ENCODE assay signal across 31 mouse cellular contexts in the genomic region with DNA sequence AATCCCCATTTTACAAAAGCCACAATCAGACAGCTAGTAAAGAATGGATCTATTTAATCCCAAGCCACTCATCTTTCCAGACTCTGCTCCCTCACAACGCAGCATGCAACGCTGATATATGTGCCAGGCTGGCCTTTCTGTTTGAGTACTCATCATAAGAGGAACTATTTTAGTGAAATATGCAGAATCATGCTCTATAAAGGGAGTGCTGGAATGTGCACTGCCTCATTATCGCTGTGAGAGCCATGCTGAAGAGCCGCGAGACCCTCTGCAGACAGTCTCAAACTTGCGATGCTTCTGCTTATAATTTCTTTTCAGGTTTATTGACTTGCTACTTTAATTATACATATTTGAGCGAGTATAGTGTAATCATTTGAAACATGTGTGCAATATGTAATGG.
DNase-seq lines count a peak whose midpoint lies in the region; ATAC-seq lines count a peak whose summit lies in the region.
"Had no signal": no experiment of that assay in that cellular context is flagged by ENCODE, and none has a peak within 500 bp of the region (broad histone marks: within the 10 kb centered on the region; RNA-seq: fewer than 3 reads in every experiment).

No protein-coding gene starts in this region.

- DNase-seq in neural tube, embryonic 10.5 days (ENCODE audit: extremely low spot score, low spot score), result no peak
- no peak for DNase-seq in cerebellum, postnatal 4 days (ENCODE audit: low spot score in 2 of 2)
- no peak for DNase-seq in lung, postnatal 25 days (ENCODE audit: low spot score)
- DNase-seq: adrenal gland, adult 8-10 months; adrenal gland, postnatal 25 days; B cell, adult 2 months; cerebellum, adult 18-20 months; cerebellum, adult 9-10 months; cerebellum, postnatal 14 days; embryo, embryonic 11 days; gastrocnemius, adult 2 months; gastrocnemius, postnatal 25 days; heart, adult 18-20 months; heart, postnatal 10 days; heart, postnatal 36 days; kidney, adult 18-20 months had no signal

- H3K27ac ChIP-seq in forebrain, embryonic 13.5 days, result no peak overlapping the region
- no peak overlapping the region for H3K27ac ChIP-seq in forebrain, embryonic 15.5 days (replicated peaks)
- H3K27ac ChIP-seq in neural tube, embryonic 13.5 days (replicated peaks), result no peak overlapping the region
- no peak overlapping the region for H3K27ac ChIP-seq in forebrain, embryonic 16.5 days (ENCODE audit: low read length)
- H3K27ac ChIP-seq in neural tube, embryonic 15.5 days (replicated peaks), result no peak overlapping the region
- H3K27ac ChIP-seq: embryonic facial prominence, embryonic 10.5 days; embryonic facial prominence, embryonic 13.5 days; gastrocnemius, adult 2 months; heart, embryonic 15.5 days; hindbrain, embryonic 14.5 days; hindbrain, postnatal 0 days had no signal

- H3K4me2 ChIP-seq in forebrain, embryonic 13.5 days, result no peak overlapping the region
- no peak overlapping the region for H3K4me2 ChIP-seq in forebrain, embryonic 15.5 days (replicated peaks)
- H3K4me2 ChIP-seq in neural tube, embryonic 13.5 days, result no peak overlapping the region
- H3K4me2 ChIP-seq in forebrain, embryonic 16.5 days (ENCODE audit: low read length), result no peak overlapping the region
- no peak overlapping the region for H3K4me2 ChIP-seq in neural tube, embryonic 15.5 days
- H3K4me2 ChIP-seq: embryonic facial prominence, embryonic 13.5 days; heart, embryonic 12.5 days; heart, embryonic 15.5 days; hindbrain, embryonic 14.5 days had no signal

- no peak overlapping the region for H3K9ac ChIP-seq in forebrain, embryonic 13.5 days
- H3K9ac ChIP-seq in forebrain, embryonic 15.5 days (replicated peaks), result no peak overlapping the region
- no peak overlapping the region for H3K9ac ChIP-seq in neural tube, embryonic 13.5 days
- H3K9ac ChIP-seq in forebrain, embryonic 16.5 days (replicated peaks; ENCODE audit: low read depth, low read length), result no peak overlapping the region
- H3K9ac ChIP-seq in neural tube, embryonic 15.5 days (replicated peaks), result no peak overlapping the region
- H3K9ac ChIP-seq: embryonic facial prominence, embryonic 13.5 days; heart, embryonic 12.5 days; heart, embryonic 15.5 days; hindbrain, embryonic 14.5 days had no signal

- 40% methylated on average over 7 of the region's 7 CpGs for WGBS in forebrain, embryonic 13.5 days
- WGBS in forebrain, embryonic 15.5 days, result 34% methylated on average over 7 of the region's 7 CpGs
- 59% methylated on average over 7 of the region's 7 CpGs for WGBS in neural tube, embryonic 13.5 days
- WGBS in forebrain, embryonic 16.5 days, result 28% methylated on average over 7 of the region's 7 CpGs
- WGBS in neural tube, embryonic 15.5 days, result 44% methylated on average over 7 of the region's 7 CpGs

- peaks cover 40% of the 10 kb centered on the region for H3K27me3 ChIP-seq in forebrain, embryonic 13.5 days
- H3K27me3 ChIP-seq in forebrain, embryonic 15.5 days, result peaks cover 8% of the 10 kb centered on the region; the same call in 1 of the 2 replicates
- H3K27me3 ChIP-seq in neural tube, embryonic 13.5 days, result peaks cover 42% of the 10 kb centered on the region
- H3K27me3 ChIP-seq in forebrain, embryonic 16.5 days (replicated peaks; ENCODE audit: control insufficient read depth, insufficient read depth, low read length), result peaks cover 4% of the 10 kb centered on the region; the same call in 1 of the 2 replicates
- H3K27me3 ChIP-seq in neural tube, embryonic 15.5 days (replicated peaks), result 0 out of 2 replicates have a peak, but pooled peaks cover 3% of the 10 kb centered on the region

- H3K9me3 ChIP-seq in forebrain, embryonic 13.5 days (replicated peaks), result no peaks in the 10 kb centered on the region
- H3K9me3 ChIP-seq in forebrain, embryonic 15.5 days, result no peaks in the 10 kb centered on the region
- no peaks in the 10 kb centered on the region for H3K9me3 ChIP-seq in neural tube, embryonic 13.5 days
- no peaks in the 10 kb centered on the region for H3K9me3 ChIP-seq in forebrain, embryonic 16.5 days (ENCODE audit: control insufficient read depth, low read length)
- no peaks in the 10 kb centered on the region for H3K9me3 ChIP-seq in neural tube, embryonic 15.5 days (replicated peaks)
- H3K9me3 ChIP-seq: embryonic facial prominence, embryonic 10.5 days; embryonic facial prominence, embryonic 13.5 days; heart, embryonic 12.5 days; heart, embryonic 15.5 days had no signal

- 0 out of 2 replicates have a peak, but pooled peaks have one; percentile 58 for ATAC-seq in forebrain, embryonic 13.5 days
- no peak for ATAC-seq in forebrain, embryonic 15.5 days (replicated peaks)
- peak; percentile 36; the same call in 1 of the 2 replicates for ATAC-seq in neural tube, embryonic 13.5 days (ENCODE audit: low read depth)
- ATAC-seq in forebrain, embryonic 16.5 days, result peak; percentile 52; the same call in 1 of the 2 replicates
- peak; percentile 78 for ATAC-seq in neural tube, embryonic 15.5 days (ENCODE audit: low FRiP score)
- ATAC-seq: hindbrain, postnatal 0 days; inflammation-experienced regulatory T-cells, adult 6 months; intestine, embryonic 16.5 days had no signal

- no peaks in the 10 kb centered on the region for H3K36me3 ChIP-seq in forebrain, embryonic 13.5 days (ENCODE audit: poor library complexity, severe bottlenecking)
- no peaks in the 10 kb centered on the region for H3K36me3 ChIP-seq in forebrain, embryonic 15.5 days
- no peaks in the 10 kb centered on the region for H3K36me3 ChIP-seq in neural tube, embryonic 13.5 days
- no peaks in the 10 kb centered on the region for H3K36me3 ChIP-seq in forebrain, embryonic 16.5 days (ENCODE audit: control insufficient read depth, insufficient read depth)
- H3K36me3 ChIP-seq in neural tube, embryonic 15.5 days, result no peaks in the 10 kb centered on the region
- H3K36me3 ChIP-seq: embryonic facial prominence, embryonic 10.5 days; embryonic facial prominence, embryonic 13.5 days; G1E; heart, embryonic 12.5 days; heart, embryonic 15.5 days had no signal

- peaks cover 26% of the 10 kb centered on the region for H3K4me1 ChIP-seq in forebrain, embryonic 13.5 days
- H3K4me1 ChIP-seq in forebrain, embryonic 15.5 days, result peaks cover 20% of the 10 kb centered on the region
- H3K4me1 ChIP-seq in neural tube, embryonic 13.5 days (replicated peaks), result peaks cover 18% of the 10 kb centered on the region
- peaks cover 11% of the 10 kb centered on the region for H3K4me1 ChIP-seq in forebrain, embryonic 16.5 days (replicated peaks; ENCODE audit: control insufficient read depth, insufficient read depth, low read length)
- peaks cover 8% of the 10 kb centered on the region; the same call in 1 of the 2 replicates for H3K4me1 ChIP-seq in neural tube, embryonic 15.5 days
- H3K4me1 ChIP-seq: embryonic facial prominence, embryonic 13.5 days; heart, embryonic 12.5 days; heart, embryonic 15.5 days had no signal

- H3K4me3 ChIP-seq in forebrain, embryonic 13.5 days, result no peak overlapping the region
- no peak overlapping the region for H3K4me3 ChIP-seq in forebrain, embryonic 15.5 days
- H3K4me3 ChIP-seq in neural tube, embryonic 13.5 days, result no peak overlapping the region
- no peak overlapping the region for H3K4me3 ChIP-seq in forebrain, embryonic 16.5 days (replicated peaks; ENCODE audit: low read length)
- H3K4me3 ChIP-seq in neural tube, embryonic 15.5 days (replicated peaks), result no peak overlapping the region
- H3K4me3 ChIP-seq: embryonic facial prominence, embryonic 10.5 days; embryonic facial prominence, embryonic 13.5 days; erythroblast, embryonic 14.5 days; gastrocnemius, adult 2 months; heart, embryonic 12.5 days; heart, embryonic 15.5 days had no signal
